Mouse (Mus musculus): ENCODE data around the gene Prrt4. TPM values are rescaled to one million over a fixed set of nuclear protein-coding genes. Genes with fewer than 3 reads are reported as not detected.

The Prrt4 gene
- polyA plus RNA-seq, 1 experiment from 2014 or later = 1.4 TPM

DNA sequence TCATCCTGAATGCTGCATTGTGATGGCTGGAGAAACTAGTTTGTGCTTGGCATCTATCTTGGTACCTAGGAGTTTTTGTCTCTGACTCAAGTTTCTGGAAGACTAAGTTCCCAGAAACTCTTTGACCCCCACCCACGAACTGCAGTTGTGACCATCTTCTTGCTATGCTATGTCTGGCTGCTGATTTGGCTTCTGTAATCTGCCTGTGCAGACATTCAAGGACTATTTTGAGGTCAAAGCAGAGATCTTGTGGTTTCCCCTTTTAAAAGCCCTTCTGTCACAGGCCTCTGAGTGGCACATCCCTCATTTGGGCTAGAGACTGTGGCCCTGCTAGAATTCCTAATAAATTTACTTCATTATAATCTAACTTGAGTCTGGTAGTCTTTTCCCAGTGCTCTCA lies 8.6 kb upstream of the Prrt4 start:
- Histone ChIP-seq H3K36me3 (ENCODE audit: control insufficient read depth, insufficient read depth, low read length) (no peaks in the 10 kb centered on the region), H3K4me2 (ENCODE audit: low read depth) (no peak overlapping the region), H3K4me1 (ENCODE audit: control insufficient read depth, insufficient read depth, low read length) (no peaks in the 10 kb centered on the region), H3K9me3 (ENCODE audit: control insufficient read depth, low read length) (no peaks in the 10 kb centered on the region), H3K27ac (ENCODE audit: low read depth, low read length) (no peak overlapping the region), H3K4me3 (ENCODE audit: low read depth, low read length) (no peak overlapping the region), H3K27me3 (ENCODE audit: control insufficient read depth, insufficient read depth, low read length) (no peaks in the 10 kb centered on the region), H3K9ac (ENCODE audit: low read length) (no peak overlapping the region)
- ATAC-seq (ENCODE audit: insufficient read depth, low FRiP score, low TSS enrichment) (no peak), DNase-seq (ENCODE audit: low spot score) (no peak)
- 64% methylated on average over 1 of the region's 1 CpGs for WGBS

- no peak for DNase-seq (ENCODE audit: low spot score)
- H3K36me3 ChIP-seq (ENCODE audit: control insufficient read depth, insufficient read depth, low read length) = no peaks in the 10 kb centered on the region
Measured at GRCm38 (mm10) chr6:29179843-29180242, 459 bp upstream of the Prrt4 start.

GRCm38 (mm10) chr6:29177901-29178879 lies 1.2 kb downstream of the Prrt4 start:
- H3K27me3 ChIP-seq (ENCODE audit: control insufficient read depth, insufficient read depth, low read length) = peaks cover 13% of the 10 kb centered on the region
- peak; percentile 62 for ATAC-seq (ENCODE audit: insufficient read depth, low FRiP score, low TSS enrichment)

More at GRCm38 (mm10) chr6:29179843-29180242, 459 bp upstream of the Prrt4 start:
- Histone ChIP-seq H3K4me2 (ENCODE audit: low read depth) (peak overlapping the region; percentile 91), H3K27ac (ENCODE audit: low read depth, low read length) (no peak overlapping the region), H3K9me3 (ENCODE audit: control insufficient read depth, low read length) (no peaks in the 10 kb centered on the region), H3K9ac (ENCODE audit: low read length) (no peak overlapping the region), H3K4me3 (ENCODE audit: low read depth, low read length) (peak overlapping the region; percentile 58), H3K27me3 (ENCODE audit: control insufficient read depth, insufficient read depth, low read length) (peaks cover 8% of the 10 kb centered on the region), H3K4me1 (ENCODE audit: control insufficient read depth, insufficient read depth, low read length) (peaks cover 8% of the 10 kb centered on the region)
- 47% methylated on average over 8 of the region's 8 CpGs for WGBS
- ATAC-seq (ENCODE audit: insufficient read depth, low FRiP score, low TSS enrichment) = no peak

GRCm38 (mm10) chr6:29175113-29175512 lies 4.3 kb downstream of the Prrt4 start:
- Histone ChIP-seq H3K4me3 (ENCODE audit: low read depth, low read length) (no peak overlapping the region), H3K27ac (ENCODE audit: low read depth, low read length) (no peak overlapping the region), H3K27me3 (ENCODE audit: control insufficient read depth, insufficient read depth, low read length) (peaks cover 24% of the 10 kb centered on the region), H3K9ac (ENCODE audit: low read length) (no peak overlapping the region), H3K36me3 (ENCODE audit: control insufficient read depth, insufficient read depth, low read length) (no peaks in the 10 kb centered on the region), H3K9me3 (ENCODE audit: control insufficient read depth, low read length) (no peaks in the 10 kb centered on the region), H3K4me1 (ENCODE audit: control insufficient read depth, insufficient read depth, low read length) (peaks cover 14% of the 10 kb centered on the region), H3K4me2 (ENCODE audit: low read depth) (no peak overlapping the region)
- DNase-seq (ENCODE audit: low spot score) (no peak), ATAC-seq (ENCODE audit: insufficient read depth, low FRiP score, low TSS enrichment) (no peak)
- 80% methylated on average over 3 of the region's 3 CpGs for WGBS

More at GRCm38 (mm10) chr6:29177901-29178879, 1.2 kb downstream of the Prrt4 start:
- Histone ChIP-seq H3K9me3 (ENCODE audit: control insufficient read depth, low read length) (no peaks in the 10 kb centered on the region), H3K36me3 (ENCODE audit: control insufficient read depth, insufficient read depth, low read length) (no peaks in the 10 kb centered on the region), H3K4me3 (ENCODE audit: low read depth, low read length) (peak overlapping the region; percentile 58), H3K27ac (ENCODE audit: low read depth, low read length) (no peak overlapping the region), H3K9ac (ENCODE audit: low read length) (peak overlapping the region; percentile 10; the same call in 1 of the 2 replicates), H3K4me2 (ENCODE audit: low read depth) (peak overlapping the region; percentile 91), H3K4me1 (ENCODE audit: control insufficient read depth, insufficient read depth, low read length) (peaks cover 8% of the 10 kb centered on the region)
- 16% methylated on average over 17 of the region's 17 CpGs for WGBS
- DNase-seq (ENCODE audit: low spot score) = no peak

DNA sequence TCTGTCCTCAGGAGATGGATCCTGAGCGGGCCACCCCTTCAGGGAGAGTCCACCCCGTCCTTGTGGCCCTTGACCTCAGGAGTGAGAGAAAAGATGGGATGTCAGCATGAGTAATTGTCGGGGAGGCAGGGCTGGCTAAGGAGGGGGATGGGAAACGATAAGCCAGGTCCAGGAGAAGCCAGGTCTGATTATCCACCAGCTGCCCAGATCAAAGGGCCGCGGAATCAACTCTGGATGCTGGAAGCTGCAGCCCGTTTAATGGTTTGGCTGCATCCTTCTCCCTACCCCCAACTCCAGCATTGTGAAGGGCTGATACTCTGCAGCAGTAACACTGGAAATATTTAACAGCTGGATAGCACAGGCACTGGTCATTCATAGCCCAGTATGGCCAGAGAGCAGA lies 5.0 kb downstream of the Prrt4 start:
- no peak for ATAC-seq (ENCODE audit: insufficient read depth, low FRiP score, low TSS enrichment)
- no peak overlapping the region for H3K9ac ChIP-seq (ENCODE audit: low read length)
- H3K4me2 ChIP-seq (ENCODE audit: low read depth) = no peak overlapping the region
- H3K9me3 ChIP-seq (ENCODE audit: control insufficient read depth, low read length) = no peaks in the 10 kb centered on the region
- peaks cover 31% of the 10 kb centered on the region for H3K27me3 ChIP-seq (ENCODE audit: control insufficient read depth, insufficient read depth, low read length)
- DNase-seq (ENCODE audit: low spot score) = no peak
- 6% methylated on average over 7 of the region's 7 CpGs for WGBS
- H3K27ac ChIP-seq (ENCODE audit: low read depth, low read length) = no peak overlapping the region
- peaks cover 14% of the 10 kb centered on the region for H3K4me1 ChIP-seq (ENCODE audit: control insufficient read depth, insufficient read depth, low read length)
- H3K36me3 ChIP-seq (ENCODE audit: control insufficient read depth, insufficient read depth, low read length) = no peaks in the 10 kb centered on the region
- H3K4me3 ChIP-seq (ENCODE audit: low read depth, low read length) = no peak overlapping the region

DNA sequence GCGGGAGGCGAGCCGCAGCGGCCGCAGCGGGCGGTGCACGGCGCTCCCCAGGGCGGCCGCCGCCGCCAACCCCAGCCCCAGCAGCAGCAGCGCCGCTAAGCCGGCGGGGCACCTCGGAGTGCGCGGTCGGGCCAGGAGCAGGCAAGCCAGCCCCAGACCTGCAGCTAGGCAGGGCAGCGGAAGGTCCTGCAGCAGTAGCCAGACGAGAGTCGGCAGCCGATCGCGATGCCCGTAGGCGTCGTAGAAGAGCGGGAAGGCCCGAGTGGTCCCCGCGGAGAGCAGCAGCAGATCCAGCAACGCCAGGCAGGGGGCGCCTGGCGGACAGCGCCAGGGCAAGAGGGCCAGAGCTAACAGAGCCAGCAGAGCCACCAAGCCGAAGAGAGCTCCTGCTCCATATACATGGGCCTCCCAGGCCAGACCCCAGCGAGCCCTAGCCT lies 8.4 kb downstream of the Prrt4 start:
- peak; percentile 74 for ATAC-seq (ENCODE audit: insufficient read depth, low FRiP score, low TSS enrichment)
- H3K36me3 ChIP-seq (ENCODE audit: control insufficient read depth, insufficient read depth, low read length) = no peaks in the 10 kb centered on the region
- H3K27ac ChIP-seq (ENCODE audit: low read depth, low read length) = no peak overlapping the region
- peak overlapping the region; percentile 44 for H3K4me3 ChIP-seq (ENCODE audit: low read depth, low read length)
- peak overlapping the region; percentile 91 for H3K4me2 ChIP-seq (ENCODE audit: low read depth)
- WGBS = under 1% methylated on average over 40 of the region's 40 CpGs
- DNase-seq (ENCODE audit: low spot score) = peak; percentile 90
- no peaks in the 10 kb centered on the region for H3K9me3 ChIP-seq (ENCODE audit: control insufficient read depth, low read length)
- peaks cover 43% of the 10 kb centered on the region for H3K27me3 ChIP-seq (ENCODE audit: control insufficient read depth, insufficient read depth, low read length)
- peaks cover 8% of the 10 kb centered on the region; the same call in 1 of the 2 replicates for H3K4me1 ChIP-seq (ENCODE audit: control insufficient read depth, insufficient read depth, low read length)
- H3K9ac ChIP-seq (ENCODE audit: low read length) = peak overlapping the region; percentile 57

GRCm38 (mm10) chr6:29170063-29170921 lies 9.1 kb downstream of the Prrt4 start:
- peaks cover 8% of the 10 kb centered on the region; the same call in 1 of the 2 replicates for H3K4me1 ChIP-seq (ENCODE audit: control insufficient read depth, insufficient read depth, low read length)
- peak overlapping the region; percentile 44 for H3K4me3 ChIP-seq (ENCODE audit: low read depth, low read length)
- ATAC-seq (ENCODE audit: insufficient read depth, low FRiP score, low TSS enrichment) = peak; percentile 60; the same call in 1 of the 2 replicates
- no peaks in the 10 kb centered on the region for H3K9me3 ChIP-seq (ENCODE audit: control insufficient read depth, low read length)
- no peak overlapping the region for H3K27ac ChIP-seq (ENCODE audit: low read depth, low read length)
- peak overlapping the region; percentile 57 for H3K9ac ChIP-seq (ENCODE audit: low read length)
- under 1% methylated on average over 56 of the region's 63 CpGs for WGBS
- peak overlapping the region; percentile 91 for H3K4me2 ChIP-seq (ENCODE audit: low read depth)
- H3K27me3 ChIP-seq (ENCODE audit: control insufficient read depth, insufficient read depth, low read length) = peaks cover 40% of the 10 kb centered on the region
- peak; percentile 63 for DNase-seq (ENCODE audit: low spot score)
- H3K36me3 ChIP-seq (ENCODE audit: control insufficient read depth, insufficient read depth, low read length) = no peaks in the 10 kb centered on the region

GRCm38 (mm10) chr6:29169675-29170062 lies 9.7 kb downstream of the Prrt4 start:
- Histone ChIP-seq H3K27ac (ENCODE audit: low read depth, low read length) (no peak overlapping the region), H3K4me1 (ENCODE audit: control insufficient read depth, insufficient read depth, low read length) (peaks cover 11% of the 10 kb centered on the region; the same call in 1 of the 2 replicates), H3K4me2 (ENCODE audit: low read depth) (peak overlapping the region; percentile 91), H3K4me3 (ENCODE audit: low read depth, low read length) (peak overlapping the region; percentile 44), H3K9me3 (ENCODE audit: control insufficient read depth, low read length) (no peaks in the 10 kb centered on the region), H3K27me3 (ENCODE audit: control insufficient read depth, insufficient read depth, low read length) (peaks cover 40% of the 10 kb centered on the region), H3K9ac (ENCODE audit: low read length) (peak overlapping the region; percentile 57; the same call in 1 of the 2 replicates), H3K36me3 (ENCODE audit: control insufficient read depth, insufficient read depth, low read length) (no peaks in the 10 kb centered on the region)
- DNase-seq (ENCODE audit: low spot score) (no peak), ATAC-seq (ENCODE audit: insufficient read depth, low FRiP score, low TSS enrichment) (no peak)
- 3% methylated on average over 11 of the region's 12 CpGs for WGBS
